ENCODE assay signal across 8 mouse cellular contexts in genomic region chr13:54073066-54073465, GRCm38 (mm10). TPM values are rescaled to one million over a fixed set of nuclear protein-coding genes. Genes with fewer than 3 reads are reported as not detected.
DNase-seq lines count a peak whose midpoint lies in the region; ATAC-seq and TF ChIP-seq lines count a peak whose summit lies in the region.

No protein-coding gene starts in this region.

- no peak for TF ChIP-seq POLR2A in bone marrow, adult 2 months (IDR thresholded peaks at IDR 0.05; ENCODE audit: borderline replicate concordance, control insufficient read depth, low read depth, low read length)
- TF ChIP-seq POLR2A in limb, embryonic 14.5 days (IDR thresholded peaks at IDR 0.05; ENCODE audit: borderline replicate concordance, extremely low read depth, insufficient read depth, insufficient read length) = no peak

- peak; percentile 20 for DNase-seq in 3134 (ENCODE audit: extremely low read depth, insufficient read length, low spot score)
- DNase-seq in limb, embryonic 14.5 days (ENCODE audit: low spot score) = no peak
- no peak for DNase-seq in spleen, postnatal 36 days (ENCODE audit: low spot score in 2 of 2)
- DNase-seq in c-Kit-positive CD71-positive TER-119-positive erythroid progenitor cells, embryonic 14.5 days (ENCODE audit: low spot score) = no peak

- TF ChIP-seq CTCF in bone marrow, adult 2 months (IDR thresholded peaks at IDR 0.05; ENCODE audit: control insufficient read depth, insufficient read depth, low read length) = no peak

- 0 out of 2 replicates have a peak, but pooled peaks have one; percentile 23 for ATAC-seq in heart, embryonic 16.5 days (replicated peaks; ENCODE audit: extremely low read depth, insufficient read depth, low FRiP score)
- ATAC-seq in limb, embryonic 14.5 days (ENCODE audit: low FRiP score, low read depth) = no peak
- ATAC-seq in neural tube, embryonic 12.5 days (ENCODE audit: low FRiP score, low read depth) = no peak
- no peak for ATAC-seq in granulocyte monocyte progenitor cell, adult 5-6 weeks (replicated peaks; ENCODE audit: poor library complexity, severe bottlenecking)

- H3K4me3 ChIP-seq in bone marrow, adult 2 months (replicated peaks; ENCODE audit: control insufficient read depth, low read depth, low read length) = peak overlapping the region; percentile 88
- H3K4me3 ChIP-seq in heart, embryonic 16.5 days (ENCODE audit: low read length) = peak overlapping the region; percentile 87
- peak overlapping the region; percentile 75; the same call in 1 of the 2 replicates for H3K4me3 ChIP-seq in limb, embryonic 14.5 days (replicated peaks; ENCODE audit: low read length)
- no peak overlapping the region for H3K4me3 ChIP-seq in neural tube, embryonic 12.5 days

- peaks cover 2% of the 10 kb centered on the region for H3K4me1 ChIP-seq in bone marrow, adult 2 months (ENCODE audit: control insufficient read depth, insufficient read depth, low read length)
- peaks cover 27% of the 10 kb centered on the region for H3K4me1 ChIP-seq in heart, embryonic 16.5 days (ENCODE audit: control insufficient read depth, insufficient read depth, low read length)
- H3K4me1 ChIP-seq in limb, embryonic 14.5 days (ENCODE audit: control insufficient read depth, insufficient read depth, low read length) = peaks cover 10% of the 10 kb centered on the region; the same call in 1 of the 2 replicates
- H3K4me1 ChIP-seq in neural tube, embryonic 12.5 days = peaks cover 15% of the 10 kb centered on the region; the same call in 1 of the 2 replicates

- peak overlapping the region; percentile 85 for H3K4me2 ChIP-seq in heart, embryonic 16.5 days (ENCODE audit: low read depth, low read length)
- peak overlapping the region; percentile 52 for H3K4me2 ChIP-seq in limb, embryonic 14.5 days (replicated peaks; ENCODE audit: low read depth, low read length, severe bottlenecking)
- peak overlapping the region; percentile 67 for H3K4me2 ChIP-seq in neural tube, embryonic 12.5 days (replicated peaks)

- peak overlapping the region; percentile 92; the same call in 1 of the 2 replicates for H3K9ac ChIP-seq in heart, embryonic 16.5 days (ENCODE audit: low read length)
- H3K9ac ChIP-seq in limb, embryonic 14.5 days (ENCODE audit: low read depth, low read length, severe bottlenecking) = no peak overlapping the region
- no peak overlapping the region for H3K9ac ChIP-seq in neural tube, embryonic 12.5 days

- no peaks in the 10 kb centered on the region for H3K9me3 ChIP-seq in heart, embryonic 16.5 days (replicated peaks; ENCODE audit: control insufficient read depth, low read length)
- H3K9me3 ChIP-seq in limb, embryonic 14.5 days (ENCODE audit: control insufficient read depth, low read length) = no peaks in the 10 kb centered on the region
- no peaks in the 10 kb centered on the region for H3K9me3 ChIP-seq in neural tube, embryonic 12.5 days

- no peaks in the 10 kb centered on the region for H3K27me3 ChIP-seq in heart, embryonic 16.5 days (ENCODE audit: control insufficient read depth, insufficient read depth, low read length)
- no peaks in the 10 kb centered on the region for H3K27me3 ChIP-seq in limb, embryonic 14.5 days (ENCODE audit: control insufficient read depth, insufficient read depth, low read length)
- no peaks in the 10 kb centered on the region for H3K27me3 ChIP-seq in neural tube, embryonic 12.5 days (replicated peaks)

- 0% methylated on average over 1 of the region's 1 CpGs for WGBS in bone marrow, adult 2 months
- 3% methylated on average over 1 of the region's 1 CpGs for WGBS in heart, embryonic 16.5 days
- WGBS in limb, embryonic 14.5 days = 19% methylated on average over 1 of the region's 1 CpGs
- WGBS in neural tube, embryonic 12.5 days = 41% methylated on average over 1 of the region's 1 CpGs

- peaks cover 2% of the 10 kb centered on the region; the same call in 1 of the 2 replicates for H3K36me3 ChIP-seq in heart, embryonic 16.5 days (ENCODE audit: control insufficient read depth, insufficient read depth)
- H3K36me3 ChIP-seq in limb, embryonic 14.5 days (ENCODE audit: control insufficient read depth, insufficient read depth, low read length) = no peaks in the 10 kb centered on the region
- no peaks in the 10 kb centered on the region for H3K36me3 ChIP-seq in neural tube, embryonic 12.5 days

- H3K27ac ChIP-seq in bone marrow, adult 2 months (ENCODE audit: control insufficient read depth, insufficient read depth, low read depth, low read length, poor library complexity) = no peak overlapping the region
- peak overlapping the region; percentile 82 for H3K27ac ChIP-seq in heart, embryonic 16.5 days (ENCODE audit: low read length)
- H3K27ac ChIP-seq in limb, embryonic 14.5 days (replicated peaks; ENCODE audit: low read depth, low read length) = no peak overlapping the region
- no peak overlapping the region for H3K27ac ChIP-seq in neural tube, embryonic 12.5 days

RNA-seq across cellular contexts. Expression of gene Sfxn1, which starts 1.4 kb away (rescaled TPM):
- 27.5 and 32.3 TPM in 2 replicates for polyA plus RNA-seq in bone marrow, adult 2 months (2011; ENCODE audit: insufficient read depth, insufficient read length, low replicate concordance, missing spikeins)
- polyA plus RNA-seq in heart, embryonic 16.5 days (2015; fragmentation: Nextera tagmentation; extraction: Ambion mirVana) = 24.3 and 29.0 TPM in 2 replicates
- polyA plus RNA-seq in limb, embryonic 14.5 days (2012; rRNA removed) = 26.6 and 26.7 TPM in 2 replicates
- 49.9 and 51.6 TPM in 2 replicates for polyA plus RNA-seq in limb, embryonic 14.5 days (2014; fragmentation: Nextera tagmentation; extraction: Ambion mirVana)
- 67.2 and 69.5 TPM in 2 replicates for polyA plus RNA-seq in neural tube, embryonic 12.5 days (2016; fragmentation: Nextera tagmentation; extraction: Ambion mirVana)
- total RNA-seq in granulocyte monocyte progenitor cell, adult 5-6 weeks (2014; fragmentation: Nextera tagmentation) = 122 and 132 TPM in 2 replicates
- total RNA-seq in granulocyte monocyte progenitor cell, adult 5-6 weeks (2017) = 88.9 and 90.9 TPM in 2 replicates

RNA-seq across cellular contexts. Expression of gene Drd1, which starts 17.6 kb away (rescaled TPM):
- not detected in 2 replicates for polyA plus RNA-seq in bone marrow, adult 2 months (2011; ENCODE audit: insufficient read depth, insufficient read length, low replicate concordance, missing spikeins)
- polyA plus RNA-seq in heart, embryonic 16.5 days (2015; fragmentation: Nextera tagmentation; extraction: Ambion mirVana) = 0.11 TPM in 1 of 2 replicates, not detected in the other
- polyA plus RNA-seq in limb, embryonic 14.5 days (2012; rRNA removed) = 0.03 and 0.06 TPM in 2 replicates
- 0.06 and 0.19 TPM in 2 replicates for polyA plus RNA-seq in limb, embryonic 14.5 days (2014; fragmentation: Nextera tagmentation; extraction: Ambion mirVana)
- 0.53 and 0.75 TPM in 2 replicates for polyA plus RNA-seq in neural tube, embryonic 12.5 days (2016; fragmentation: Nextera tagmentation; extraction: Ambion mirVana)
- not detected in 2 replicates for total RNA-seq in granulocyte monocyte progenitor cell, adult 5-6 weeks (2014; fragmentation: Nextera tagmentation)
- not detected in 2 replicates for total RNA-seq in granulocyte monocyte progenitor cell, adult 5-6 weeks (2017)
